Mouse (Mus musculus) 3T3-L1 (cell line): ENCODE measurements around the gene Ttll9.

ENCODE experiments used
- DNase-seq: peaks from one replicate; pipeline ENCODE4 v3.0.0-alpha.2; 2015; ENCODE audit warnings: low read depth, low spot score

Ttll9 gene

DNA sequence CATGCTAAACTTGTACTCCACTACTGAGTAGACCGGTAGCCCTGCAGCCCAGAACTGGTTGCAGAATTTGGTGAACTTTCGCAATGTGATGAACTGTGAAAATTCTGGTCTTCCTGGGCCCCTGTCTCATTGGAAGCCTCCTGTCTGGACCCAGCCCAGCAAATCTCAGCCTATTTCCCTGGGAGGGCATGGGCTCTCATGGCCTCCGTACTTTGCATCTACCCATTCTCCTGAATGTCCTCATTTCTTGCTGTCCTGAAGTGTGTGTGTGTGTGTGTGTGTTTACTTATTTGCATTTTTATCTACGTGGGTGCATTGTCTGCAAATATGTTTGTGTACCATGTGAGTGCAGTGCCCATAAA lies 87.7 kb downstream of the Ttll9 start:
- no peak for DNase-seq

DNA sequence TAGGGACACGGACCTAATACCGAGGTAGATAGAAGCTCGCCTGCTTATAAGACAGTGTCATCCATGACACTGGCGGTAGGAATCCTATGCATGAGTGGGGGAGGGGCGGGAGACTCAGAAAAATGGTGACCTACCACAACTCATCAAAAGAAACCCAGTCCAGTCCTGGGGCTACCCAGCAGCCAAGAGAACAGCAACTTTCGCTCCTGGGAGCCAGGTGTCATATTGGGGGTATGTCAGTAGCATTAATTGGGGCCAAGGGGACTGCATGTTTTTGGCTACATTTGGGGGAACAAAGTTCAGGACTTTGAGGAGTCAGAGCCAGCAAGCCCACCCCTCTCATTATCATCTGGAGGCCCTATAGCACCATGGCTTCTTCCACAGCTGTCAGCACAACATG lies 88.8 kb downstream of the Ttll9 start:
- no peak for DNase-seq

DNA sequence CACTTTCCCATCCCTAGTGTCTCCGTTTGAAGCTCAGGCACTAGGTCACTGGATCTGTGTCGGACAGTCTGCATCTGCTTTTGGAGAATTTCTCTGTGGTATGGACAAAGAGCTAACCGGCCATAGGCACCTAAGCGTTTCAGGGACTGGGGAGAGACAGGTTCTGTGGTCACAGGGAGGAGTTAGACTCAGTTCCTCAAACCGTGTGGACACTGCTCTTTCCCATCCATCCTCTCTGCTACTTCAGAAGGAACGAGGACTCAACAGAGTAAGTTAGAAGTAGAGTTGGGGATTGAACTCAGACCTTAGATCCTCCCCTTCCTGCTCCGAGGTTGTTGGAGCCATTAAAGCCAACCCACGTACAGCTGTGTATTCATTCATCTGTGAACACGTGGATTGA lies 89.3 kb downstream of the Ttll9 start:
- DNase-seq: no peak

DNA sequence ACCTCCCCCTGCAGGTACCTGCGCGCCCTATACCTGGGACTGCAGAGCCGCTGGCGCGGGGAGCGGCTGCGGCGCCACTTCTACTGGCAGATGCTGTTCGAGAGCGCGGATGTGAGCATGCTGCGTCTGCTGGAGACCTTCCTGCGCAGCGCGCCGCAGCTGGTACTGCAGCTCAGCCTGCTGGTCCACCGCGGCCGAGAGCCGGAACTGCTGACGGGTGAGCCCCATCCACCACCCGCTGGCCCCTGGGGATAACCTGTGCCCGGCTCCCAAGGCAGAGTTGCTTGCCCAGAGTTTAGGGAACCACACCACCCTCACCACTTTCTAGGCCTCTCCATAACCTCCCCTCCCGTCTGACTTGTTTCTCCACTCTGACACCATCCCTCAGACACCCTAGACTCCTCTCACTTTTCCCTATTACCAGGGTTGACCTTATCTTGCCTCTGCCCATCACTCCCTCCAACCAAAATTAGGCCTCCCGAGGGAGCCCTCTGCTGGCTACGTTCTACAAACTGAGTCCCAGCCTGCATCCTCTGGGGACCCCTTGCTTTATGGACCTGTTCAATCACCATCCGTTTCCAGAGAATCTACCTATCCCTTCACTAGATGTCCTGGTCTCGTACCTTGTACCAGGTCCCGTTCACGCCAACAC lies 90.5 kb downstream of the Ttll9 start:
- DNase-seq: no peak

DNA sequence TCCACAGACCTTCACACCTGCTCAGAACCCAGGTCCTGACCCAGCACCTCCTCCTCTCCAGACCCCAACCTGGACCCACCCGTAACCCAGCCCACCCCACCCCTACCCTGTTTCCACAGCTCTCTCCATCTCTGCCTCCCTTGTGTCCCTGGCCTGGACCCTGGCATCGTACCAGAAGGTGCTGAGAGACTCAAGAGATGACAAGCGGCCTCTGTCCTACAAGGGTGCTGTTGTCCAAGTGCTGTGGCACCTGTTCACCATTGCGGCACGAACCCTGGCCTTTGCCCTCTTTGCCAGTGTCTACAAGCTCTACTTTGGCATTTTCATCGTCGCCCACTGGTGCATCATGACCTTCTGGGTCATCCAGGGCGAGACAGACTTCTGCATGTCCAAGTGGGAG lies 91.6 kb downstream of the Ttll9 start:
- DNase-seq: no peak

DNA sequence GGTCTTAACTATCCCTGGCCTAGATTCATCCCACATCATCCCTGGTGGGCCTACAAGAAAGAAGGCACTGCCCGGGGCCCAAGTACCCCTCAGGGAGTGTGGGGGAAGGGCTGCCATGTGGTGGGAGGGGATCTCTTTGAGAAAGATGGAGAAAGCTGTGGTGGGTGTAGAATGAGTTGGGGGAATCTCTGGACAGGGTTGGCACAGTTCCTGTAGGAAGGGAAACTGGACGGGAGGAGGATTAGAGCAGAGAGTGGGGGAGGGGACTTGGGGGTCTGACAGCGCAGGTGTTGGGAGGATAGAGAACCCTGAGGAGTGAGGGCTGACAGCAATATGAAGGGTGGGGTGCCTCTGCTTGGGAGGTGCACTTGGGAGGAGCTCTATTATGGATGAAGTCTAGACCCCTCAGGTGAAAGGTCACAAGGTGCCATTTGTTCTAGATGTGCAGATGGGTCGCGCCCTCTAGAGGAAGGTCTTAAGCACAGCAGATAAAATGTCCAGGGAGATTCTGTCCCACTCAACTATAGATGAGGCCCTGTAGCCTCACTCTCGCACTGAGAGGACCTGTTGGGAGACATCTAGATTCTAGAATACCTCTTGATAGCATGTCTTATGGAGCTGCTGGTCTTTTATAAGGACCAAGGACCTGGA lies 93.1 kb downstream of the Ttll9 start:
- no peak for DNase-seq
